Mouse (Mus musculus): ENCODE results near the gene Gm20605. TPM values are rescaled to one million over a fixed set of nuclear protein-coding genes. Genes with fewer than 3 reads are reported as not detected.
"Not testable (repeated sequence)": the region's sequence is repeated elsewhere in the genome, so short reads cannot be mapped to it uniquely, and the experiment has no call there.

Gm20605 gene
- polyA plus RNA-seq, 1 experiment from 2014 or later: 10.1 TPM

GRCm38 (mm10) chr5:137609292-137609691, 19.7 kb upstream of the Gm20605 start:
- peaks cover 52% of the 10 kb centered on the region for H3K4me1 ChIP-seq (replicated peaks; ENCODE audit: control insufficient read depth, insufficient read depth, low read length)
- H3K27me3 ChIP-seq (replicated peaks; ENCODE audit: control insufficient read depth, insufficient read depth, low read length): no peaks in the 10 kb centered on the region
- DNase-seq (ENCODE audit: low spot score): no peak
- H3K36me3 ChIP-seq (ENCODE audit: control insufficient read depth, insufficient read depth, low read length): peaks cover 17% of the 10 kb centered on the region
- H3K4me3 ChIP-seq (ENCODE audit: low read depth, low read length): no peak overlapping the region
- 61% methylated on average over 3 of the region's 3 CpGs for WGBS
- no peak overlapping the region for H3K9ac ChIP-seq (ENCODE audit: low read length)
- H3K27ac ChIP-seq (ENCODE audit: low read depth): no peak overlapping the region
- peak overlapping the region; percentile 56; the same call in 1 of the 2 replicates for H3K4me2 ChIP-seq (ENCODE audit: low read length)
- H3K9me3 ChIP-seq (ENCODE audit: control insufficient read depth, low read length): no peaks in the 10 kb centered on the region
- no peak for ATAC-seq (replicated peaks; ENCODE audit: low FRiP score, low TSS enrichment, low read depth)

GRCm38 (mm10) chr5:137610056-137610455, 18.9 kb upstream of the Gm20605 start:
- no peaks in the 10 kb centered on the region for H3K27me3 ChIP-seq (replicated peaks; ENCODE audit: control insufficient read depth, insufficient read depth, low read length)
- H3K9ac ChIP-seq (ENCODE audit: low read length): 0 out of 2 replicates have a peak overlapping the region, but pooled peaks have one; percentile 17
- no peaks in the 10 kb centered on the region for H3K9me3 ChIP-seq (ENCODE audit: control insufficient read depth, low read length)
- 55% methylated on average over 4 of the region's 4 CpGs for WGBS
- peak overlapping the region; percentile 56 for H3K4me2 ChIP-seq (ENCODE audit: low read length)
- DNase-seq (ENCODE audit: low spot score) (no peak), ATAC-seq (replicated peaks; ENCODE audit: low FRiP score, low TSS enrichment, low read depth) (no peak)
- peaks cover 14% of the 10 kb centered on the region for H3K36me3 ChIP-seq (ENCODE audit: control insufficient read depth, insufficient read depth, low read length)
- H3K4me1 ChIP-seq (replicated peaks; ENCODE audit: control insufficient read depth, insufficient read depth, low read length): peaks cover 52% of the 10 kb centered on the region
- H3K27ac ChIP-seq (ENCODE audit: low read depth): peak overlapping the region; percentile 83; the same call in 1 of the 2 replicates
- H3K4me3 ChIP-seq (ENCODE audit: low read depth, low read length): peak overlapping the region; percentile 29

GRCm38 (mm10) chr5:137610548-137611244, 18.3 kb upstream of the Gm20605 start:
- Histone ChIP-seq H3K9me3 (ENCODE audit: control insufficient read depth, low read length) (no peaks in the 10 kb centered on the region), H3K27me3 (replicated peaks; ENCODE audit: control insufficient read depth, insufficient read depth, low read length) (no peaks in the 10 kb centered on the region), H3K4me1 (replicated peaks; ENCODE audit: control insufficient read depth, insufficient read depth, low read length) (peaks cover 52% of the 10 kb centered on the region), H3K36me3 (ENCODE audit: control insufficient read depth, insufficient read depth, low read length) (peaks cover 10% of the 10 kb centered on the region), H3K27ac (ENCODE audit: low read depth) (peak overlapping the region; percentile 83), H3K4me2 (ENCODE audit: low read length) (peak overlapping the region; percentile 56), H3K9ac (ENCODE audit: low read length) (peak overlapping the region; percentile 33), H3K4me3 (ENCODE audit: low read depth, low read length) (peak overlapping the region; percentile 29)
- 5% methylated on average over 12 of the region's 12 CpGs for WGBS
- 0 out of 2 replicates have a peak, but pooled peaks have one; percentile 9 for ATAC-seq (replicated peaks; ENCODE audit: low FRiP score, low TSS enrichment, low read depth)
- DNase-seq (ENCODE audit: low spot score): peak; percentile 76

- H3K36me3 ChIP-seq (ENCODE audit: control insufficient read depth, insufficient read depth, low read length): peaks cover 10% of the 10 kb centered on the region
- peak overlapping the region; percentile 56 for H3K4me2 ChIP-seq (ENCODE audit: low read length)
- H3K4me1 ChIP-seq (replicated peaks; ENCODE audit: control insufficient read depth, insufficient read depth, low read length): peaks cover 52% of the 10 kb centered on the region
- H3K9ac ChIP-seq (ENCODE audit: low read length): peak overlapping the region; percentile 33
- WGBS: 9% methylated on average over 6 of the region's 6 CpGs
- H3K4me3 ChIP-seq (ENCODE audit: low read depth, low read length): peak overlapping the region; percentile 29
- DNase-seq (ENCODE audit: low spot score) (no peak), ATAC-seq (replicated peaks; ENCODE audit: low FRiP score, low TSS enrichment, low read depth) (no peak)
- H3K27me3 ChIP-seq (replicated peaks; ENCODE audit: control insufficient read depth, insufficient read depth, low read length): no peaks in the 10 kb centered on the region
- H3K9me3 ChIP-seq (ENCODE audit: control insufficient read depth, low read length): no peaks in the 10 kb centered on the region
- H3K27ac ChIP-seq (ENCODE audit: low read depth): peak overlapping the region; percentile 83
Observed at GRCm38 (mm10) chr5:137611245-137611602, 17.8 kb upstream of the Gm20605 start.

GRCm38 (mm10) chr5:137613076-137613475, 15.9 kb upstream of the Gm20605 start:
- Histone ChIP-seq H3K9ac (ENCODE audit: low read length) (no peak overlapping the region), H3K27ac (ENCODE audit: low read depth) (no peak overlapping the region; the same call in 1 of the 2 replicates), H3K9me3 (ENCODE audit: control insufficient read depth, low read length) (no peaks in the 10 kb centered on the region), H3K27me3 (replicated peaks; ENCODE audit: control insufficient read depth, insufficient read depth, low read length) (no peaks in the 10 kb centered on the region), H3K4me1 (replicated peaks; ENCODE audit: control insufficient read depth, insufficient read depth, low read length) (peaks cover 49% of the 10 kb centered on the region), H3K4me3 (ENCODE audit: low read depth, low read length) (no peak overlapping the region), H3K36me3 (ENCODE audit: control insufficient read depth, insufficient read depth, low read length) (no peaks in the 10 kb centered on the region), H3K4me2 (ENCODE audit: low read length) (no peak overlapping the region)
- DNase-seq (ENCODE audit: low spot score): no peak
- WGBS: 71% methylated on average over 5 of the region's 5 CpGs
- no peak for ATAC-seq (replicated peaks; ENCODE audit: low FRiP score, low TSS enrichment, low read depth)

GRCm38 (mm10) chr5:137613550-137613949, 15.4 kb upstream of the Gm20605 start, which contains the start of gene Pcolce:
Gene Pcolce, minus strand, starts transcription at chr5:137613784.
- DNase-seq (ENCODE audit: low spot score) (peak; percentile 64), ATAC-seq (replicated peaks; ENCODE audit: low FRiP score, low TSS enrichment, low read depth) (peak; percentile 47; the same call in 1 of the 2 replicates)
- no peak within 1 kb of the TSS for H3K4me2 ChIP-seq (ENCODE audit: low read length)
- H3K4me1 ChIP-seq (replicated peaks; ENCODE audit: control insufficient read depth, insufficient read depth, low read length): peaks cover 44% of the 10 kb centered on the region
- H3K36me3 ChIP-seq (ENCODE audit: control insufficient read depth, insufficient read depth, low read length): no peaks in the 10 kb centered on the region
- no peak within 1 kb of the TSS for H3K9ac ChIP-seq (ENCODE audit: low read length)
- H3K27me3 ChIP-seq (replicated peaks; ENCODE audit: control insufficient read depth, insufficient read depth, low read length): no peaks in the 10 kb centered on the region
- WGBS: 34% methylated on average over 11 of the region's 11 CpGs
- no peak within 1 kb of the TSS; the same call in 1 of the 2 replicates for H3K27ac ChIP-seq (ENCODE audit: low read depth)
- no peak within 1 kb of the TSS for H3K4me3 ChIP-seq (ENCODE audit: low read depth, low read length)
- H3K9me3 ChIP-seq (ENCODE audit: control insufficient read depth, low read length): no peaks in the 10 kb centered on the region

GRCm38 (mm10) chr5:137614921-137615320, 14.1 kb upstream of the Gm20605 start:
- not testable (repeated sequence) for H3K36me3 ChIP-seq (ENCODE audit: control insufficient read depth, insufficient read depth, low read length); H3K27ac ChIP-seq (ENCODE audit: low read depth); H3K27me3 ChIP-seq (replicated peaks; ENCODE audit: control insufficient read depth, insufficient read depth, low read length); H3K4me2 ChIP-seq (ENCODE audit: low read length); H3K4me3 ChIP-seq (ENCODE audit: low read depth, low read length); H3K9ac ChIP-seq (ENCODE audit: low read length); H3K9me3 ChIP-seq (ENCODE audit: control insufficient read depth, low read length); DNase-seq (ENCODE audit: low spot score); ATAC-seq (replicated peaks; ENCODE audit: low FRiP score, low TSS enrichment, low read depth)
- WGBS: 92% methylated on average over 2 of the region's 2 CpGs
- peaks cover 30% of the 10 kb centered on the region for H3K4me1 ChIP-seq (replicated peaks; ENCODE audit: control insufficient read depth, insufficient read depth, low read length)

GRCm38 (mm10) chr5:137615347-137615746, 13.6 kb upstream of the Gm20605 start:
- no peak for DNase-seq (ENCODE audit: low spot score)
- no peaks in the 10 kb centered on the region for H3K9me3 ChIP-seq (ENCODE audit: control insufficient read depth, low read length)
- H3K9ac ChIP-seq (ENCODE audit: low read length): no peak overlapping the region
- 84% methylated on average over 7 of the region's 7 CpGs for WGBS
- no peaks in the 10 kb centered on the region for H3K27me3 ChIP-seq (replicated peaks; ENCODE audit: control insufficient read depth, insufficient read depth, low read length)
- H3K4me1 ChIP-seq (replicated peaks; ENCODE audit: control insufficient read depth, insufficient read depth, low read length): peaks cover 27% of the 10 kb centered on the region
- ATAC-seq (replicated peaks; ENCODE audit: low FRiP score, low TSS enrichment, low read depth): no peak
- no peaks in the 10 kb centered on the region for H3K36me3 ChIP-seq (ENCODE audit: control insufficient read depth, insufficient read depth, low read length)
- H3K4me2 ChIP-seq (ENCODE audit: low read length): no peak overlapping the region
- no peak overlapping the region for H3K27ac ChIP-seq (ENCODE audit: low read depth)
- H3K4me3 ChIP-seq (ENCODE audit: low read depth, low read length): no peak overlapping the region
